Mouse (Mus musculus) cortical plate, adult 2 months (tissue): ENCODE results near the gene Srrm3.

Source experiments
- CTCF ChIP-seq: fragments of 200-500 bp; IDR thresholded peaks from 2 replicates; pipeline ENCODE4 v1.5.1; 2011; ENCODE audit warnings: mild to moderate bottlenecking, control low read depth, low read length; ENCODE audit not compliant: insufficient read depth; ENCODE audit errors: extremely low read depth
- POLR2A ChIP-seq: fragments of 200-500 bp; IDR thresholded peaks from 2 replicates; pipeline ENCODE4 v1.6.1; 2011; ENCODE audit warnings: mild to moderate bottlenecking, low read length, control low read depth; ENCODE audit not compliant: insufficient read depth; ENCODE audit errors: extremely low read depth

DNA sequence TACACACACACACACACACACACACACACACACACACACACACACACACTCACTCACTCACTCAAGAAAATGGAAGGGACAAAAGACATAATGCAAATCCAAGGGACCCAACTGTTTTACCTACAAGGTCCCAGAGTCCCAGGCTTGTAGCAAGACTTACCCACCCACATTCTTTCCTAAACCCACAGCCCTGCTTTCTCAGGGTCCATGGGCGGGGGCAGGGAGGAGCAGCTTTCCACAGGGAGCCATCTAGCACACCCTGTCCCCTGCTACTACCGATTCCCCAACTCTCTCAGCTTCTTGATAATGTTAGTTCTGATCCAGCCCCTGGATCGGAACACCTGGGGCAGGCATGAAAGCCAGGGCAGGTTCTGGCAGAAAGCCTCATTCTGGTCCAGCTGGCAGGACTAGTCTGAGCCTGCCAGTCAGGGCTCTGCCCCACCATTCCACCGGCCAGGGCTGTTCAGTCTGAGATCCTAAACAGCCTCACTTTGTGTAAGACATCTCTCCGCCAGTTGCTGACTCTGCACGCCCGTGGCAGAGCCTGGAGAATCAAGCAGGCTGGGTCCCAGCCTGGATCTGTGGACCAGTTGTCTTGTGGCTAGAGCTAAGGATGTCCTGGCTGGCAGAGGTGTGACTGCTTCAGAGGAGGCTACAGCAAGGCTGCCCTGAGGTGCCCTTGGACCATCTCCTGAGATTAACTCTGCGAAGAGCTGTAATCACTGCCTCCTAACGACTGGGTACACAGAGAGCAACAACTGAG is 86.1 kb downstream of the Srrm3 start:
- TF ChIP-seq CTCF (no peak), POLR2A (no peak)
